Mouse (Mus musculus) kidney, embryonic 15.5 days (tissue): ENCODE data around the gene Zfp646. TPM values are rescaled to one million over a fixed set of nuclear protein-coding genes. Genes with fewer than 3 reads are reported as not detected.
A peak's percentile ranks its signal among the peaks of the same experiment; 100 is the strongest.
"Not testable (repeated sequence)": the region's sequence is repeated elsewhere in the genome, so short reads cannot be mapped to it uniquely, and the experiment has no call there.

Source experiments
- ATAC-seq: fragments of 200-750 bp; cut with Nextera tagmentation; replicated peaks from 2 replicates; pipeline ENCODE4 v1.8.0; 2017; ENCODE audit warnings: moderate TSS enrichment; ENCODE audit not compliant: low FRiP score
- H3K27ac ChIP-seq: fragments of 300-500 bp; sonication (generic); 2 replicates; pipeline ENCODE4 v1.5.1; 2015; ENCODE audit warnings: mild to moderate bottlenecking, inconsistent platforms
- H3K27me3 ChIP-seq: fragments of 300-500 bp; sonication (generic); 2 replicates; pipeline ENCODE4 v1.6.1; 2015; ENCODE audit warnings: inconsistent platforms
- H3K36me3 ChIP-seq: fragments of 300-500 bp; sonication (generic); 2 replicates; pipeline ENCODE4 v1.6.1; 2015; ENCODE audit warnings: inconsistent platforms
- H3K4me1 ChIP-seq: fragments of 300-500 bp; sonication (generic); 2 replicates; pipeline ENCODE4 v1.6.1; 2015; ENCODE audit warnings: inconsistent platforms
- H3K4me2 ChIP-seq: fragments of 300-500 bp; sonication (generic); 2 replicates; pipeline ENCODE4 v1.6.1; 2015; ENCODE audit warnings: moderate library complexity, mild to moderate bottlenecking, inconsistent platforms
- H3K4me3 ChIP-seq: fragments of 300-500 bp; sonication (generic); replicated peaks from 2 replicates; pipeline ENCODE4 v1.5.1; 2015; ENCODE audit warnings: mild to moderate bottlenecking, inconsistent platforms
- H3K9ac ChIP-seq: fragments of 300-500 bp; sonication (generic); 2 replicates; pipeline ENCODE4 v1.6.1; 2015; ENCODE audit warnings: mild to moderate bottlenecking, inconsistent platforms
- H3K9me3 ChIP-seq: fragments of 300-500 bp; sonication (generic); replicated peaks from 2 replicates; pipeline ENCODE4 v1.6.1; 2016; ENCODE audit warnings: inconsistent platforms
- WGBS: fragments of 180-500 bp; shearing (Covaris S2); methylation state at CpG from one replicate; pipeline ENCODE4 v1.1.7; 2015; ENCODE audit warnings: mixed read lengths; 5-methylcytosine and 5-hydroxymethylcytosine counted together
- polyA plus RNA-seq: library from polyadenylated mRNA; unstranded; fragments of >200 nt; fragmentation: Nextera tagmentation; extraction: Ambion mirVana; gene quantifications from 2 replicates; pipeline ENCODE4 v1.2.1, GENCODE M21; 2015

The Zfp646 gene
- polyA plus RNA-seq: 11.8 and 13.7 TPM in 2 replicates

DNA sequence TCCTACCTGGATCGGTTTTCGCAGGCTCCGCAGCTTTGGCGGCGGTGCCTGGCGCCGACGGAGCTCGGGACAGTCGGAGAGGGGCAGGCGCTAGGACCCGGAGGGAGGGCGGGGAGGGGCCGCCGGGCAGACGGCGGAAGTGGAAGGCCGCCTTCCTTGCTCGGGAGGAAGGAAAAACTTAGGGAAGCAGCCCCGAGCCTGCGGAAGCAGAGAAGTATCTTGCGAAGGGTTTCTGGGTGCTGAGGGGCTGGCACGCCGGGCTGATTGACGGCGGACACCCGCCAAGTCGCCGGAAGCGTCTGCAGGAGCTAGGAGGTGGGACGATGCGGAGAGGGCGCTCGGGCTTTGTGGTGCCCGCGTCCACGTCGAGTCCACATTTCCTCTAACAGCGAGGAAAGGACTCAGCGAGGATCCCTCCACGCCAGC lies at the start of gene Zfp646:
Gene Zfp646, plus strand, starts transcription at position 181 of the 426 bp plus-strand sequence.
- Histone ChIP-seq H3K9me3 (no peaks in the 10 kb centered on the region), H3K4me3 (peak within 1 kb of the TSS; percentile 98), H3K27me3 (no peaks in the 10 kb centered on the region), H3K4me1 (peaks cover 29% of the 10 kb centered on the region), H3K4me2 (peak within 1 kb of the TSS; percentile 82), H3K36me3 (peaks cover 55% of the 10 kb centered on the region), H3K27ac (peak within 1 kb of the TSS; percentile 100), H3K9ac (peak within 1 kb of the TSS; percentile 100)
- ATAC-seq: peak; percentile 91
- under 1% methylated on average over 41 of the region's 41 CpGs for WGBS

DNA sequence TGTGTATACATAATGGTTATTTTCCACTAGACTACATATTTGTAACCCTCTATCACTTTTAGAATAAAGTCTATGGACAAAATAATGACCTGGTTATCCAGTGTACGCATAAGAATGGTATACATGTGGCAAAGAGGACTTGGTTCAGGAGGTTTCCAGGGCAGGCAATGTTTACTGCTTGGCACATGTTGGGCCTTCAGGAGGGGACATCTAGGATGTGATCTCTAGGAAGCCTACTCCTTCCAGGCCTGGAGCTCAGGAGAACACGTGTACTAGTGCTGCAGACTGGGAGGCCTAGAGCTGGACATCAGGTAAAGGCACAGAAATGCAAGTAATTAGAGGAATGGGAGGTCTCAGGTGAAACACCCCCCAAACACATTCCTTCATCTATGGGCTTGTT lies 40.5 kb upstream of the Zfp646 start:
- Histone ChIP-seq H3K27me3 (no peaks in the 10 kb centered on the region), H3K36me3 (no peaks in the 10 kb centered on the region), H3K9ac (no peak overlapping the region), H3K4me2 (no peak overlapping the region), H3K4me3 (no peak overlapping the region), H3K4me1 (peaks cover 4% of the 10 kb centered on the region; the same call in 1 of the 2 replicates), H3K9me3 (no peaks in the 10 kb centered on the region), H3K27ac (no peak overlapping the region)
- ATAC-seq: no peak
- 81% methylated on average over 2 of the region's 2 CpGs for WGBS

DNA sequence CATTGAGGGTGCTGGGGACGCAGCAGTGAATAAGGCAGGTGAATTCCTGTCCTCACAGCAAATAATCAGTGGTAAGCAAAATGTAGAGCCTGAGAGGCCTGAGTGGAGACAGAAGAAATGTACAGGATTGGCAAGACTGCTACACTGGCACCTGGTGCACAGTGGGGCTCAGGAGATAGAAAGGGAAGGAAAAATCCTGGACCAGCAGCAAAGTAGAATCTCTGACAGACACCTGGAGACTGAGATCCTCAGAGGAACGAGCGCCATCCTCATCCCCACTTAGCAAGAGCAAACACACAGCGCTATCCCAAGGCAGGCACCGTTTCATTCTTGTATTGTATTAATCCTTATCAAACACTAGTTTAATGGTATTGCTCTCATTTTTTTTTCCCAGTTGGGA lies 38.5 kb upstream of the Zfp646 start:
- no peaks in the 10 kb centered on the region for H3K9me3 ChIP-seq
- H3K9ac ChIP-seq: no peak overlapping the region
- H3K27me3 ChIP-seq: no peaks in the 10 kb centered on the region
- no peak overlapping the region for H3K4me3 ChIP-seq
- ATAC-seq: no peak
- no peak overlapping the region for H3K27ac ChIP-seq
- no peaks in the 10 kb centered on the region for H3K36me3 ChIP-seq
- peaks cover 13% of the 10 kb centered on the region for H3K4me1 ChIP-seq
- no peak overlapping the region for H3K4me2 ChIP-seq
- WGBS: 89% methylated on average over 5 of the region's 5 CpGs

DNA sequence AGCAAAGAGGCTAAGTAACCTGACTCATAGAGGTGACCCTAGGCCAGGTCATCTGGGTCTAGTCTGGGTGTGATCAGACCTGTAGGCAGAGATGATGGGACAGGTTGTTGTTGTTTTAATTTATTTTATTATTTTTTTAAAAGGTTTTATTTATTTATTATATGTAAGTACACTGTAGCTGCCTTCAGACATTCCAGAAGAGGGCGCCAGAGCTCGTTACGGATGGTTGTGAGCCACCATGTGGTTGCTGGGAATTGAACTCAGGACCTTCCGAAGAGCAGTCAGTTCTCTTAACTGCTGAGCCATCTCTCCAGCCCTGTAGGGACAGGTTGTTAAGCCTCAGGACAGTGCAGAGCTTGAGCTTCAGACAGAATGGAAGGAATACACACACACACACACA lies 38.1 kb upstream of the Zfp646 start:
- 72% methylated on average over 4 of the region's 4 CpGs for WGBS
- H3K9ac ChIP-seq, H3K27ac ChIP-seq, H3K27me3 ChIP-seq, H3K36me3 ChIP-seq, H3K9me3 ChIP-seq, H3K4me2 ChIP-seq, ATAC-seq, H3K4me3 ChIP-seq: not testable (repeated sequence)
- peaks cover 17% of the 10 kb centered on the region for H3K4me1 ChIP-seq

DNA sequence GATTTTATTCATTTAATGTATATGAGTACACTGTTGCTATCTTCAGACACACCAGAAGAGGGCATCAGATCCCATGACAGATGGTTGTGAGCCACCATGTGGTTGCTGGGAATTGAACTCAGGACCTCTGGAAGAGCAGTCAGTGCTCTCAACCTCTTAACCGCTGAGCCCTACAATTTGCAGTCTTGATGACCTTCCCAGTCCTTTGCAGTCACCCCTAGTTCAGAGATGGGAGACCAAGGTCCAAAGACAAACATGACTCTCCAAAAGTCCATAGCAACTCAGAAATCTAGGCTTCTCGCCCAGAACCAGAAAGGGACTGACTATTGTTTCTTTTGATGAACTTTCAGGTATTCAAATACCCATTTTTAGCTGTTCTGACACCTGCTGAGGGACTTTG lies 36.0 kb upstream of the Zfp646 start:
- not testable (repeated sequence) for H3K9ac ChIP-seq, H3K27me3 ChIP-seq, H3K27ac ChIP-seq, H3K4me2 ChIP-seq, H3K4me3 ChIP-seq, ATAC-seq, H3K9me3 ChIP-seq
- peaks cover 19% of the 10 kb centered on the region for H3K4me1 ChIP-seq
- H3K36me3 ChIP-seq: peaks cover 21% of the 10 kb centered on the region
- 78% methylated on average over 2 of the region's 2 CpGs for WGBS

DNA sequence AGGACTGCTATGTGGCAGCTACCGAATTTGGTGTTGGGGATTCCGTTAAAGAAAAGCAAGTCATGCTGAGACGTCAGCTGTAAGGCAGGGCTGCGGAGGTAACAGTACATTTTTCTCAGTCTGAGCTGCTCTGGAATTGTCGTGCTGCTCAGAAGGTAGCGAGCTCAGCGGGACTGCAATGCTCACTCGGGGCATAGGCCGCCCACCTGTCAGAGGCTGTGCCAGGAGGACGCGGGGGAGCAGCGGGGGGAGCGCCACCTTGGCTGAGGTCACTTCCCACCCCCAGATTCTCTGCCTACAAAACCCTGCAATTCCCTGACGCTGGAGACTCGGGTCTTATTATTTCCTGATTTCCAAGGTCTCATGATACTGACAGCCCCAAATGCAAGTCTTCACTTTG lies 35.1 kb upstream of the Zfp646 start:
- Histone ChIP-seq H3K36me3 (peaks cover 27% of the 10 kb centered on the region), H3K27me3 (no peaks in the 10 kb centered on the region), H3K27ac (peak overlapping the region; percentile 93), H3K9me3 (no peaks in the 10 kb centered on the region), H3K4me1 (peaks cover 19% of the 10 kb centered on the region), H3K4me2 (peak overlapping the region; percentile 92), H3K9ac (peak overlapping the region; percentile 79), H3K4me3 (peak overlapping the region; percentile 86)
- peak; percentile 22; the same call in 1 of the 2 replicates for ATAC-seq
- WGBS: under 1% methylated on average over 15 of the region's 15 CpGs

DNA sequence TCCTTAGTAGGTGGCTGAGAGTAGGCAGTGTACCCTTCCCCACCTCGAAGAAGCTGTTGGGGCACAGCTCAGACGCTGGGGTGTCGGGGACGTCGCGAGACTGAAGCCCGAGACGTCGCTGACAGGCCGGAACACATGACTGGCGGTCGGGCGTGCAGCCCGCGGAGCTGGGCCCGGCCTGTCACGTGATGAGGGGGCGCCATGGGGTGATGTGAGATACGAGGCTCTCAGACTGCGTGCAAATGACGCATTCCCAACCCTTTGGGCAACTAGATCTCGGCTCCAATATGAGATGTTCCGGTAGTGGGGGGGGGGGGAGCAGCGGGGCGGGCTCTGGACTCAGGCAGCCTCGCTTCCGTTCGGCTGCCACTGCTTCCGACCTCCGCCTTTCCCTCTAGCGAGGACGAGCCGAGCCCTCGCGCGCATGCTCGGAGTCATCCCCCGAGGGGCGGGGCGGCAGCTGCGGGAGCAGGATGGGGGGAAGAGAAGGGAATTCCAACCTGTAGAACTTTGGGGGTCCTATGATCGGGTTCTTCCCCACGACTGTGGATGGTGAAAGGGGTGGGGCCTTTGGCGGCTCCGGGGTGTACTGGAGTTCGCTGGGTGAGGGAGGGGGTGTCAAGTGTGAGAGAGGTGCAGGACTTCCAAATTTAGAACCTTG lies 34.6 kb upstream of the Zfp646 start:
- Histone ChIP-seq H3K4me2 (peak overlapping the region; percentile 92), H3K27ac (peak overlapping the region; percentile 93), H3K36me3 (peaks cover 33% of the 10 kb centered on the region), H3K9me3 (no peaks in the 10 kb centered on the region), H3K27me3 (no peaks in the 10 kb centered on the region), H3K4me1 (peaks cover 19% of the 10 kb centered on the region), H3K4me3 (peak overlapping the region; percentile 86), H3K9ac (peak overlapping the region; percentile 79)
- under 1% methylated on average over 46 of the region's 46 CpGs for WGBS
- ATAC-seq: peak; percentile 92

DNA sequence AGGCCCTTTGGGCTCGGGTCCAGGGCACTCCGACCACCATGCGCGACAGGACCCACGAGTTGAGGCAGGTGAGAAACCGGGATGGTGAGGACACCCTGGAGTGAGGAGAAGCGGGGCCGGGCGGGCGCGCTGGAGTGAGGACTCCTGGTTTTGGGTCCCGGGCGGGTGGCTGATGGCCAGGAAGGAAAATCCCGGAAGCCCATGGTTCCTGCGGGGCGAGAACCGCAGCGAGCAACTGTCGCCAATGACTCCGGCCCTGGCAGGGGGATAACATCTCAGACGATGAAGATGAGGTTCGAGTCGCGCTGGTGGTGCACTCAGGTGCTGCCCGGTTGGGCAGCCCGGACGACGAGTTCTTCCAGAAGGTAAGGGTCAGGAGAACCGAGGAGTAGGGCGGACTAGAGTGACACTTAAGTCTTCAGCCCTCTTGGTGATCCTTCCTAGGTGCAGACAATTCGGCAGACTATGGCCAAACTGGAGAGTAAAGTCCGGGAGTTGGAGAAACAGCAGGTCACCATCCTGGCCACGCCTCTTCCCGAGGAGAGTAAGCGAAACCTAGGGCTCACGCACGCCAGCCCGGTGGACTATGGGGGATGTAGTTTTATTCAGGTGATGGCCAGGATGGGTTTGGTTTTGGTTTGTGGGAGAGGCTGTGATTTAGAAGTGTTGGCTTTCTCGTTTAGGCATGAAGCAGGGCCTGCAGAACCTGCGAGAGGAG lies 33.9 kb upstream of the Zfp646 start:
- under 1% methylated on average over 40 of the region's 40 CpGs for WGBS
- Histone ChIP-seq H3K27me3 (no peaks in the 10 kb centered on the region), H3K4me1 (peaks cover 19% of the 10 kb centered on the region), H3K9me3 (no peaks in the 10 kb centered on the region), H3K36me3 (peaks cover 40% of the 10 kb centered on the region), H3K27ac (peak overlapping the region; percentile 93), H3K4me3 (peak overlapping the region; percentile 86), H3K4me2 (peak overlapping the region; percentile 92), H3K9ac (peak overlapping the region; percentile 79)
- peak; percentile 75 for ATAC-seq

DNA sequence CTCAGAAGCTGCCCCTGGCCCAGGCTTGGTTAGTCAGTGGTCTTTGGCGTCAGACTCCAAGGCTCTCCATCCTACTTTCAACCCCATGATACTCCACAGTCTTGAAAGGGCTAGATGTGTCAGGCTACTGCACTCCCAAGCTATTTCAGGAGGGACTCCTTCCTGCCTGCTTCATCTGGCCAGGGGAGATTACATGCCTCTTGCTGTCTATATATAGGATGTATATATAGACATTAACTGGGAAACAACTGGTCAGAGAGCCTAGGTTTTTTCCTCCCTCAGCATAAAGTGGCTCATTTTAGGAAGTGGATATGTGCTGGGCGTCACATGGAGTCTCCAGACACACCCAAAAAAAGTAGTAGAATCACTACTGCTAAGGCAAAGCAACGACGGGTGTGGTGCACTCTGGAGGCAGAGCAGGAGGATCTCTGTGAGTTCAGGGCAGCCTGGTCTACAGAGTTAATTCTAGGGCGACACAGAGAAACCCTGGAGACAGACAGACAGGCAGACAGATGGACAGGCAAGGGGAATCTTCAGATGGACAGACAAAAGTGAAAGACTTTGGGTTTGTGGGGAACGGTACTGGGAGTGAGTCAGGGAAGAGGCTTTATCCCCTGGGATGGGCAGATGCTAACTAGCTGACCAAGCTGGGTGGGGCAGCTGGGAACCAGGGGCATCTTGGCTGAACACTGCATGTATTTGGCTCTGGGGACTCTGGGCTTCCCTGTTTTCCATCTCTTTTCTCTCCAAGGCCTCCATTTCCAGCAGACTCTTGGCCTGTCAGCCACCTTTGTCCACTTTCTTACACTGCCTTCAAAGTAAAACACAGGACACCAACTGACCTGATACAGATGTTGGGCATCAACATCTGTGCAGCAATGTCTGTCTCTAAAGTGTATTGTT lies 25.8 kb upstream of the Zfp646 start:
- no peak overlapping the region for H3K4me2 ChIP-seq
- no peak for ATAC-seq
- no peak overlapping the region for H3K4me3 ChIP-seq
- H3K4me1 ChIP-seq: no peaks in the 10 kb centered on the region
- no peaks in the 10 kb centered on the region for H3K27me3 ChIP-seq
- no peak overlapping the region for H3K27ac ChIP-seq
- WGBS: 78% methylated on average over 6 of the region's 6 CpGs
- H3K9me3 ChIP-seq: no peaks in the 10 kb centered on the region
- H3K36me3 ChIP-seq: peaks cover 33% of the 10 kb centered on the region
- H3K9ac ChIP-seq: no peak overlapping the region

DNA sequence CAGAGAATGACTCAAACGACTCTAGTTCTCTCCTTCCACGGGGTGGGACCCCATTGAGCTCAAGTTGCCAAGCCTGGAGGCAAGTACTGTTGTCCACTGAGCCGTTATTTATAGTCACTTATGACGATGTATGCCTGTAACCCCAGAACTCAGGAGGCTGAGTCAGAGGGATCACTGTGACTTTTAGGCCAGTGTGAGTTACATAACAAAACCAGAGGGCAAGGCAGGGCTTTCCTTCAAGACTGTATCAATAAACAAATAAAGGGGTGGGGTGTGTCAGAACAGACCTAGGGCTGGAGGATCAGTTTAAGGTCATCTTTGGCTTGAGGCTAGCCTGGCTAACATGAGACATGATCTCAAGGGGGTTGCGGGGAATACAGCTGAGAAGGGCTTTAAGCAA lies 25.1 kb upstream of the Zfp646 start:
- WGBS: 47% methylated on average over 5 of the region's 5 CpGs
- no peaks in the 10 kb centered on the region for H3K9me3 ChIP-seq
- H3K4me2 ChIP-seq: no peak overlapping the region
- H3K36me3 ChIP-seq: peaks cover 26% of the 10 kb centered on the region
- H3K9ac ChIP-seq: no peak overlapping the region
- H3K4me3 ChIP-seq: no peak overlapping the region
- H3K27ac ChIP-seq: no peak overlapping the region
- H3K27me3 ChIP-seq: no peaks in the 10 kb centered on the region
- H3K4me1 ChIP-seq: no peaks in the 10 kb centered on the region
- ATAC-seq: no peak

DNA sequence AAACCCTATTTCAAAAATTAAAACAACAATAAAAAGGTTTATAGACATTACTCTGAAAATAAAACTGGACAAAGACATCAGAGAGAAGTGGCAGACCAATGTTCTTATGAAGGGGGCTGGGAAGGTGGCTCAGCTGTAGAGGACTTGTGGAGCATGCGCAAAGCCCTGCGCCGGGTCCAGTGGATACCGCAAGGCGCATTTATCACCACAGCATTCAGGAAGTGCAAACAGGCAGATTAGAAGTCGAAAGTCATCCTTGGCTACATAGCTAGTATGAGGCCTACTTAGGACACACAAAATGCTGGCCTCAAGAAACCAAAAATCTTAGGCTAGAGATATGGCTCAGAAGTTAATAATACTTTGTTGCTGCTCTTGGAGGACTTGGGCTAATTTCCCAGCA lies 17.8 kb upstream of the Zfp646 start:
- H3K27me3 ChIP-seq: no peaks in the 10 kb centered on the region

DNA sequence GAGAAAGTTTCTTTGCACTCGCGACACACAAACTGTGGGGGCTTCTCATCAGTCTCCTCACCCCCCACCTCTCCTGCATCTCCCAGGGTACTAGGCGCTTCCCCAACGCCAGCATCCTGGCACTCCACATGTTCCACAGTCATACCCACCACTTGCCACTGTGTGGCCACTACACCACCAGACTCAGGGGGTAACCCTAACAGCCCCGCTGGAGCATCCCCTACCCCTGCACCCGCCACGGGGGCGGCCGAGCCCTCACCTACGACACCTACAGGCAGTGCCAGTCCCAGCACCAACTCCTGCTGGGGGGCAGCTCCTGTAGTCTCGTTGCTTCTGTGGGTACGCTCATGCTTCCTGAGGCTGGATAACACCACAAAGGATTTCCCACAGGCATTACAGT lies 9.6 kb upstream of the Zfp646 start:
- no peaks in the 10 kb centered on the region for H3K4me1 ChIP-seq
- ATAC-seq: 0 out of 2 replicates have a peak, but pooled peaks have one; percentile 46
- no peaks in the 10 kb centered on the region for H3K27me3 ChIP-seq
- no peak overlapping the region for H3K4me3 ChIP-seq
- WGBS: 91% methylated on average over 11 of the region's 12 CpGs
- H3K27ac ChIP-seq: no peak overlapping the region
- H3K36me3 ChIP-seq: peaks cover 53% of the 10 kb centered on the region
- H3K9me3 ChIP-seq: no peaks in the 10 kb centered on the region
- H3K9ac ChIP-seq: no peak overlapping the region
- no peak overlapping the region for H3K4me2 ChIP-seq

More for the DNA sequence above, 17.8 kb upstream of the Zfp646 start:
- Histone ChIP-seq H3K4me3 (no peak overlapping the region), H3K9me3 (no peaks in the 10 kb centered on the region), H3K27ac (no peak overlapping the region), H3K9ac (no peak overlapping the region), H3K4me1 (no peaks in the 10 kb centered on the region), H3K36me3 (no peaks in the 10 kb centered on the region), H3K4me2 (no peak overlapping the region)
- 88% methylated on average over 6 of the region's 6 CpGs for WGBS
- no peak for ATAC-seq
